Mouse (Mus musculus): ENCODE results near the gene Gtf2ird2.

DNA sequence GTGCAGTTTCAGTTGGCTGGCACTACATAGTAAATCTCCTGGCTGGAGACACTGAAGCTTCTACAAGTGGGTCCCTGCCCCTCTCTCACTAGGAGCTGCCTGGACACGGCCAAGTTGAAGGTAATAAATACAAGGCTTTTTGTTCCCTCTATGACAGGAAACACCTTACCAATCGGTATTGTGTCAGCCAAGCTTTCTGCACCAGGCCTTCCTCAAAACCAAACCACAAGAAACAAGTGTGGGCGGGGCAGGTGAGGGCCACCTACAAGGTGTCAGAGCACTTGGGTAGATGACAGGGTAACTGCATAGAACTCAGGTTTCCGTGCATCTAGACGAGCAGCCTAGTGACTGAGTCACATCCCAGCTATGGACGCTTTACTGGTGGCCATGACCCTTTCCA, 53.0 kb downstream of the Gtf2ird2 start:
- TF ChIP-seq GATA1 (IDR thresholded peaks at IDR 0.05; ENCODE audit: low read length): no peak
- TF ChIP-seq TAL1 (IDR thresholded peaks at IDR 0.05; ENCODE audit: low read length): no peak
